8 mouse cellular contexts compared by ENCODE assay signal in the genomic region with DNA sequence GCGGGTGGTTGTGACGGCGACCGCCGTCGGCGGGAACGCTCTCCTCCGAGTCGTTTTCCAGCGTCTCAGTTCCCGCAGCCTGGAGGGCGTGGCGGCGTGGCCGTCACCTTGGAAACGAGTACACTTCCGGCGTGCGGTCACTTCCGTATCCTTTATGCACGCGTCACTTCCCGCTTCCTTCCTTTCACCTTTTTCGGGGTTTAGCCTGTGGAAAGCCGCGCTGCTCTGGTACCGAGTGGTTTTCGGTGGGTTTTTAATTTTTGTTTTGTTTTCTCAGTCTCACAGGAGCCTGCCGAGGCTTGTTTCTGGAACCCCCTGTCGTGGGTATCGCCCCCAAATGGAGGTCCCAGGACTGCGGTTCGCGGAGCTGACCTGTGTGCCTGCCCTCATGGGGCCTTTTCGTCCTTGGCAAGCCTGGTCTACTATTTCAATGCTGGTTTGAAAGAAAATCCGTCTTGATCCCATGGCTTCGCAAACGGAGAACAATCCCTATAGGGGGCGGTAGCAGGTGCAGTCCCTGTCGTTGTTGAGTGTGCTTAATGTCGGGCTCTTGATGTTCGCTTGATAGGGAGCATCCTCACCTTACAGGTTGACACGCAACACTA. TPM values are rescaled to one million over a fixed set of nuclear protein-coding genes. Genes with fewer than 3 reads are reported as not detected.
DNase-seq lines count a peak whose midpoint lies in the region; ATAC-seq lines count a peak whose summit lies in the region.

A gene (minus strand): TSS at position 122 of the 605 bp plus-strand sequence.

- 0 out of 2 replicates have a peak, but pooled peaks cover 2% of the 10 kb centered on the region for H3K4me1 ChIP-seq in hindbrain, embryonic 11.5 days (replicated peaks; ENCODE audit: control insufficient read depth, insufficient read depth, low read length)

- H3K36me3 ChIP-seq in hindbrain, embryonic 11.5 days (ENCODE audit: control insufficient read depth, insufficient read depth, low read length) = no peaks in the 10 kb centered on the region

- DNase-seq in Muller cell, postnatal 12 days (ENCODE audit: inconsistent ontology term) = peak; percentile 92
- peak; percentile 89 for DNase-seq in cerebellum, adult 9-11 months
- DNase-seq in frontal cortex, adult 2 months (ENCODE audit: extremely low spot score in 1 of 2, low spot score in 1 of 2) = peak; percentile 80 to 95
- DNase-seq in hindbrain, embryonic 11.5 days (ENCODE audit: low spot score) = peak; percentile 97
- DNase-seq in layer of hippocampus, postnatal 10 days (ENCODE audit: low spot score in 2 of 2) = peak; percentile 89 to 91
- DNase-seq in lung, postnatal 10 days = peak; percentile 95
- peak; percentile 88 for DNase-seq in ovary, postnatal 36 days (ENCODE audit: low spot score)
- peak; percentile 88 for DNase-seq in thymus, postnatal 25 days

- peak within 1 kb of the TSS; percentile 69 for H3K9ac ChIP-seq in hindbrain, embryonic 11.5 days (ENCODE audit: low read depth, low read length)

- H3K4me2 ChIP-seq in hindbrain, embryonic 11.5 days (replicated peaks; ENCODE audit: low read depth, low read length) = peak within 1 kb of the TSS; percentile 96

- H3K27ac ChIP-seq in hindbrain, embryonic 11.5 days (ENCODE audit: low read depth, low read length) = no peak within 1 kb of the TSS

- no peaks in the 10 kb centered on the region for H3K27me3 ChIP-seq in hindbrain, embryonic 11.5 days (ENCODE audit: control insufficient read depth, insufficient read depth, low read length)

- peak; percentile 99 for ATAC-seq in hindbrain, embryonic 11.5 days (ENCODE audit: low FRiP score)

- under 1% methylated on average over 44 of the region's 44 CpGs for WGBS in hindbrain, embryonic 11.5 days

- peak within 1 kb of the TSS; percentile 71 for H3K4me3 ChIP-seq in hindbrain, embryonic 11.5 days (ENCODE audit: low read depth, low read length)

- H3K9me3 ChIP-seq in hindbrain, embryonic 11.5 days (ENCODE audit: control insufficient read depth, low read length) = no peaks in the 10 kb centered on the region

RNA-seq across cellular contexts. Expression of the gene that starts here (rescaled TPM):
- polyA plus RNA-seq in frontal cortex, adult 2 months (2012; rRNA removed) = 10.8 and 11.2 TPM in 2 replicates
- 11.3 and 13.8 TPM in 2 replicates for polyA plus RNA-seq in hindbrain, embryonic 11.5 days (2014; fragmentation: Nextera tagmentation; extraction: Ambion mirVana)
- 10 to 100 TPM; 26.4 to 26.6 TPM for total RNA-seq in layer of hippocampus, postnatal 10 days (2021)
